ENCODE assay signal across 8 mouse cellular contexts in the genomic region with DNA sequence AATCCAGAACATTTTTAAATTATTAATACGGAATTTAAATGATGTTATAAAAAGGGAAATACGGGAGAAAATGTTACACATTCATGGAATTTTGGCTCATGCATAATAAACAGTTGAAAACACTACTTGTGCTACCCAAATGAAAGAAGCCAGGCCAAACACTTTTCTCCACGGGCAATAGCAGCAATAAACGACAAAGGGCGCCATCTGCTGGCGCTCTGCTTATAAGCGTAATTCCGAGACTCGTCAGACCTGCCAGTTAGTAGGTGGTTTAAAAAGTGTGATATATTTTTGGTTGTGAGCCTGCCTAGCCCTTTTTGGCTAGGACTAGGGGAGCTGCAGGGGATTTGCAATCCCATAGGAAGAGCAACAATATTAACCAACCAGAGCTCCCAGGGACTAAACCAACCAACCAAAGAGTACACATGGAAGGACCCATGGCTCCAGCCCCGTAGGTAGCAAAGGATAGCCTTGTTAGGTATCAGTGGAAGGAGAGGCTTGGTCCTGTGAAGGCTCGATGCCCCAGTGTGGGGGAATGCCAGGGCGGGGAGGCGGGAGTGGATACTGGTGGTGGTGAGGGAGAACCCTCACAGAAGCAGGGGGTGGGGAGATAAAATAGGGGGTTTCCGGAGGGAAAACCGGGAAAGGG. TPM values are rescaled to one million over a fixed set of nuclear protein-coding genes. Genes with fewer than 3 reads are reported as not detected.
A peak's percentile ranks its signal among the peaks of the same experiment; 100 is the strongest.
DNase-seq lines count a peak whose midpoint lies in the region; ATAC-seq and TF ChIP-seq lines count a peak whose summit lies in the region.

No protein-coding gene starts in this region.

- intact Hi-C loops in heart, postnatal 14 days (cut with DNase I), result loop anchor here (10.0 kb wide), 2 partner anchors 143 to 737 kb away; no protein-coding TSS in a partner anchor

- 27% methylated on average over 15 of the region's 15 CpGs for whole genome bisulfite sequencing in bone marrow, adult 2 months
- 27% methylated on average over 15 of the region's 15 CpGs for WGBS in embryonic facial prominence, embryonic 14.5 days

- peak; percentile 64 for DNase-seq in ES-CJ7 (ENCODE audit: low read depth, low spot score)
- peak; percentile 89 for DNase-seq in embryonic facial prominence, embryonic 14.5 days (ENCODE audit: low spot score)
- DNase-seq in heart, postnatal 14 days, result peak; percentile 74 to 84
- DNase-seq in layer of hippocampus, adult 2 months (ENCODE audit: low spot score in 2 of 2), result peak; percentile 71 to 82
- DNase-seq in lung, postnatal 10 days, result peak; percentile 81
- peak; percentile 51 for DNase-seq in retina, postnatal 7 days (ENCODE audit: low read depth, low spot score)
- DNase-seq in thymus, postnatal 4 days, result peak; percentile 91

- H3K9me3 ChIP-seq in embryonic facial prominence, embryonic 14.5 days (ENCODE audit: control insufficient read depth, low read length), result no peaks in the 10 kb centered on the region

- H3K9ac ChIP-seq in embryonic facial prominence, embryonic 14.5 days (ENCODE audit: low read depth, low read length), result no peak overlapping the region

- TF ChIP-seq CTCF in bone marrow, adult 2 months (IDR thresholded peaks at IDR 0.05; ENCODE audit: control insufficient read depth, insufficient read depth, low read length), result peak; percentile 68
- peak; percentile 92 for TF ChIP-seq CTCF in layer of hippocampus, adult 2 months (conservative IDR thresholded peaks at IDR 0.05)

- no peaks in the 10 kb centered on the region for H3K36me3 ChIP-seq in embryonic facial prominence, embryonic 14.5 days (ENCODE audit: control insufficient read depth, insufficient read depth, low read length)

- H3K27ac ChIP-seq in bone marrow, adult 2 months (ENCODE audit: control insufficient read depth, insufficient read depth, low read depth, low read length, poor library complexity), result no peak overlapping the region
- H3K27ac ChIP-seq in embryonic facial prominence, embryonic 14.5 days (replicated peaks; ENCODE audit: low read depth, low read length), result no peak overlapping the region
- H3K27ac ChIP-seq in layer of hippocampus, adult 2 months, result no peak overlapping the region

- ATAC-seq in embryonic facial prominence, embryonic 14.5 days (ENCODE audit: low read depth), result no peak

- no peak overlapping the region for H3K4me3 ChIP-seq in bone marrow, adult 2 months (replicated peaks; ENCODE audit: control insufficient read depth, low read depth, low read length)
- no peak overlapping the region for H3K4me3 ChIP-seq in embryonic facial prominence, embryonic 14.5 days (ENCODE audit: low read depth, low read length)
- H3K4me3 ChIP-seq in layer of hippocampus, adult 2 months, result no peak overlapping the region

- no peak for TF ChIP-seq POLR2A in bone marrow, adult 2 months (IDR thresholded peaks at IDR 0.05; ENCODE audit: borderline replicate concordance, control insufficient read depth, low read depth, low read length)

- H3K4me2 ChIP-seq in embryonic facial prominence, embryonic 14.5 days (ENCODE audit: low read depth, low read length), result no peak overlapping the region

- H3K27me3 ChIP-seq in embryonic facial prominence, embryonic 14.5 days (replicated peaks; ENCODE audit: control insufficient read depth, insufficient read depth, low read length), result no peaks in the 10 kb centered on the region

- H3K4me1 ChIP-seq in bone marrow, adult 2 months (ENCODE audit: control insufficient read depth, insufficient read depth, low read length), result no peaks in the 10 kb centered on the region
- no peaks in the 10 kb centered on the region for H3K4me1 ChIP-seq in embryonic facial prominence, embryonic 14.5 days (ENCODE audit: control insufficient read depth, insufficient read depth, low read length)

RNA-seq across cellular contexts. Expression of a gene that starts 37.1 kb away (rescaled TPM):
- polyA plus RNA-seq in bone marrow, adult 2 months (2011; ENCODE audit: insufficient read depth, insufficient read length, low replicate concordance, missing spikeins), result 54.7 and 73.1 TPM in 2 replicates
- polyA plus RNA-seq in embryonic facial prominence, embryonic 14.5 days (2014; fragmentation: Nextera tagmentation; extraction: Ambion mirVana), result 83.6 and 84.2 TPM in 2 replicates
- 10 to 100 TPM; 33.2 to 34.5 TPM for total RNA-seq in heart, postnatal 14 days (2021)
- 100 to 1,000 TPM; 226 to 236 TPM for total RNA-seq in layer of hippocampus, adult 2 months (2021)

Comparison
In these comparisons a context has a peak if more than half of its experiments do, and no peak if none do; other contexts are left out.
1. RNA of a gene that starts 37.1 kb away (total RNA-seq): 226 to 236 TPM in layer of hippocampus, adult 2 months; 33.2 to 34.5 TPM in heart, postnatal 14 days; every median in the first group is over 4 times any median in the second.
2. Peak in every context shown above with its lines, with median percentiles within 50 percentile points of each other: DNase-seq.